Mouse (Mus musculus) midbrain, embryonic 16.5 days (tissue): ENCODE data around the gene Prkce. TPM values are rescaled to one million over a fixed set of nuclear protein-coding genes. Genes with fewer than 3 reads are reported as not detected.

ENCODE experiments used
- ATAC-seq: fragments of 200-750 bp; cut with Nextera tagmentation; 2 replicates; pipeline ENCODE4 v1.8.0; 2017; ENCODE audit warnings: moderate TSS enrichment
- H3K27ac ChIP-seq: fragments of 300-500 bp; sonication (generic); 2 replicates; pipeline ENCODE4 v1.5.1; 2014; ENCODE audit warnings: mild to moderate bottlenecking, low read length, mixed read lengths
- H3K27me3 ChIP-seq: fragments of 300-500 bp; sonication (generic); 2 replicates; pipeline ENCODE4 v1.6.1; 2014; ENCODE audit warnings: low read depth, low read length, mixed read lengths; ENCODE audit not compliant: control insufficient read depth, insufficient read depth
- H3K36me3 ChIP-seq: fragments of 300-500 bp; sonication (generic); 2 replicates; pipeline ENCODE4 v1.6.1; 2014; ENCODE audit warnings: mild to moderate bottlenecking, low read length, moderate library complexity, mixed read lengths; ENCODE audit not compliant: control insufficient read depth, insufficient read depth
- H3K4me1 ChIP-seq: fragments of 300-500 bp; sonication (generic); 2 replicates; pipeline ENCODE4 v1.6.1; 2014; ENCODE audit warnings: mild to moderate bottlenecking, low read length, mixed read lengths; ENCODE audit not compliant: control insufficient read depth, insufficient read depth
- H3K4me2 ChIP-seq: fragments of 300-500 bp; sonication (generic); 2 replicates; pipeline ENCODE4 v1.6.1; 2014; ENCODE audit warnings: mild to moderate bottlenecking, low read length, mixed read lengths
- H3K4me3 ChIP-seq: fragments of 300-500 bp; sonication (generic); 2 replicates; pipeline ENCODE4 v1.5.1; 2014; ENCODE audit warnings: low read depth, mild to moderate bottlenecking, low read length, moderate library complexity, mixed read lengths
- H3K9ac ChIP-seq: fragments of 300-500 bp; sonication (generic); 2 replicates; pipeline ENCODE4 v1.6.1; 2014; ENCODE audit warnings: low read depth, low read length, mixed read lengths
- H3K9me3 ChIP-seq: fragments of 300-500 bp; sonication (generic); replicated peaks from 2 replicates; pipeline ENCODE4 v1.6.1; 2014; ENCODE audit warnings: mild to moderate bottlenecking, low read length, mixed read lengths; ENCODE audit not compliant: control insufficient read depth, poor library complexity, severe bottlenecking
- WGBS: fragments of 180-500 bp; shearing (Covaris S2); extraction: QIAGEN DNeasy Blood & Tissue Kit; methylation state at CpG from one replicate; pipeline ENCODE4 v1.1.7; 2014; 5-methylcytosine and 5-hydroxymethylcytosine counted together
- polyA plus RNA-seq: library from polyadenylated mRNA; unstranded; fragments of >200 nt; fragmentation: Nextera tagmentation; extraction: Ambion mirVana; gene quantifications from 2 replicates; pipeline ENCODE4 v1.2.1, GENCODE M21; 2015

Gene Prkce
- polyA plus RNA-seq, 1 experiment from 2014 or later, result 41.5 TPM

- H3K4me1 ChIP-seq, result no peaks in the 10 kb centered on the region
- WGBS, result 69% methylated on average over 2 of the region's 2 CpGs
- no peak overlapping the region for H3K9ac ChIP-seq
- no peak overlapping the region for H3K4me2 ChIP-seq
- H3K4me3 ChIP-seq, result no peak overlapping the region
- H3K9me3 ChIP-seq, result 0 out of 2 replicates have a peak, but pooled peaks cover 2% of the 10 kb centered on the region
- H3K27me3 ChIP-seq, result no peaks in the 10 kb centered on the region
- no peak for ATAC-seq
- no peaks in the 10 kb centered on the region for H3K36me3 ChIP-seq
- H3K27ac ChIP-seq, result no peak overlapping the region
These were observed 507.4 kb downstream of the Prkce start for GRCm38 (mm10) chr17:86674971-86675370.

GRCm38 (mm10) chr17:86676336-86676735 is 508.8 kb downstream of the Prkce start:
- no peak for ATAC-seq
- Histone ChIP-seq H3K9me3 (0 out of 2 replicates have a peak, but pooled peaks cover 2% of the 10 kb centered on the region), H3K27ac (no peak overlapping the region), H3K4me3 (no peak overlapping the region), H3K27me3 (no peaks in the 10 kb centered on the region), H3K36me3 (no peaks in the 10 kb centered on the region), H3K4me1 (no peaks in the 10 kb centered on the region), H3K9ac (no peak overlapping the region), H3K4me2 (no peak overlapping the region)
- 89% methylated on average over 5 of the region's 5 CpGs for WGBS

- no peak overlapping the region for H3K27ac ChIP-seq
- 0 out of 2 replicates have a peak, but pooled peaks cover 2% of the 10 kb centered on the region for H3K9me3 ChIP-seq
- no peaks in the 10 kb centered on the region for H3K36me3 ChIP-seq
- no peaks in the 10 kb centered on the region for H3K27me3 ChIP-seq
- H3K4me1 ChIP-seq, result no peaks in the 10 kb centered on the region
- ATAC-seq, result no peak
- H3K4me2 ChIP-seq, result no peak overlapping the region
- H3K4me3 ChIP-seq, result no peak overlapping the region
- H3K9ac ChIP-seq, result no peak overlapping the region
- WGBS, result 83% methylated on average over 4 of the region's 4 CpGs
These were observed 509.3 kb downstream of the Prkce start for GRCm38 (mm10) chr17:86676909-86677308.

GRCm38 (mm10) chr17:86685263-86685662 is 517.7 kb downstream of the Prkce start:
- Histone ChIP-seq H3K4me1 (no peaks in the 10 kb centered on the region), H3K36me3 (no peaks in the 10 kb centered on the region), H3K27me3 (no peaks in the 10 kb centered on the region), H3K4me2 (no peak overlapping the region), H3K4me3 (no peak overlapping the region), H3K9ac (no peak overlapping the region), H3K9me3 (peaks cover 3% of the 10 kb centered on the region; the same call in 1 of the 2 replicates), H3K27ac (no peak overlapping the region)
- no peak for ATAC-seq
- 90% methylated on average over 4 of the region's 4 CpGs for WGBS

GRCm38 (mm10) chr17:86687021-86687420 is 519.4 kb downstream of the Prkce start:
- Histone ChIP-seq H3K27me3 (no peaks in the 10 kb centered on the region), H3K4me3 (no peak overlapping the region), H3K27ac (no peak overlapping the region), H3K9me3 (peaks cover 3% of the 10 kb centered on the region; the same call in 1 of the 2 replicates), H3K4me1 (no peaks in the 10 kb centered on the region), H3K4me2 (no peak overlapping the region), H3K9ac (no peak overlapping the region), H3K36me3 (no peaks in the 10 kb centered on the region)
- ATAC-seq, result no peak
- WGBS, result 85% methylated on average over 3 of the region's 3 CpGs

GRCm38 (mm10) chr17:86690871-86691390 is 523.3 kb downstream of the Prkce start:
- Histone ChIP-seq H3K4me3 (no peak overlapping the region), H3K4me2 (no peak overlapping the region), H3K27me3 (no peaks in the 10 kb centered on the region), H3K4me1 (no peaks in the 10 kb centered on the region), H3K9me3 (peaks cover 3% of the 10 kb centered on the region; the same call in 1 of the 2 replicates), H3K36me3 (no peaks in the 10 kb centered on the region), H3K27ac (no peak overlapping the region), H3K9ac (no peak overlapping the region)
- WGBS, result 60% methylated on average over 2 of the region's 2 CpGs
- ATAC-seq, result no peak

- Histone ChIP-seq H3K4me2 (no peak overlapping the region), H3K4me1 (no peaks in the 10 kb centered on the region), H3K4me3 (no peak overlapping the region), H3K27me3 (no peaks in the 10 kb centered on the region), H3K9me3 (no peaks in the 10 kb centered on the region), H3K36me3 (no peaks in the 10 kb centered on the region), H3K9ac (no peak overlapping the region), H3K27ac (no peak overlapping the region)
- ATAC-seq, result no peak
- 88% methylated on average over 2 of the region's 2 CpGs for WGBS
These were observed 530.2 kb downstream of the Prkce start for GRCm38 (mm10) chr17:86697751-86698150.

GRCm38 (mm10) chr17:86703336-86703735 is 535.8 kb downstream of the Prkce start:
- 86% methylated on average over 4 of the region's 4 CpGs for WGBS
- ATAC-seq, result no peak
- Histone ChIP-seq H3K27ac (no peak overlapping the region), H3K4me1 (no peaks in the 10 kb centered on the region), H3K9me3 (no peaks in the 10 kb centered on the region), H3K36me3 (no peaks in the 10 kb centered on the region), H3K4me2 (no peak overlapping the region), H3K4me3 (no peak overlapping the region), H3K9ac (no peak overlapping the region), H3K27me3 (no peaks in the 10 kb centered on the region)

GRCm38 (mm10) chr17:86705236-86705635 is 537.7 kb downstream of the Prkce start:
- no peak for ATAC-seq
- H3K27me3 ChIP-seq, result no peaks in the 10 kb centered on the region
- no peaks in the 10 kb centered on the region for H3K4me1 ChIP-seq
- H3K36me3 ChIP-seq, result no peaks in the 10 kb centered on the region
- no peak overlapping the region for H3K4me2 ChIP-seq
- WGBS, result 93% methylated on average over 3 of the region's 3 CpGs
- no peak overlapping the region for H3K4me3 ChIP-seq
- no peaks in the 10 kb centered on the region for H3K9me3 ChIP-seq
- H3K27ac ChIP-seq, result no peak overlapping the region
- H3K9ac ChIP-seq, result no peak overlapping the region
